Mouse (Mus musculus) kidney, adult 18-20 months (tissue): ENCODE data around the gene Sowaha.

Experiments
- DNase-seq: peaks from one replicate; pipeline ENCODE4 v3.0.0; 2021

The Sowaha gene

GRCm38 (mm10) chr11:53504376-53504775 is 24.3 kb upstream of the Sowaha start:
- DNase-seq: no peak

DNA sequence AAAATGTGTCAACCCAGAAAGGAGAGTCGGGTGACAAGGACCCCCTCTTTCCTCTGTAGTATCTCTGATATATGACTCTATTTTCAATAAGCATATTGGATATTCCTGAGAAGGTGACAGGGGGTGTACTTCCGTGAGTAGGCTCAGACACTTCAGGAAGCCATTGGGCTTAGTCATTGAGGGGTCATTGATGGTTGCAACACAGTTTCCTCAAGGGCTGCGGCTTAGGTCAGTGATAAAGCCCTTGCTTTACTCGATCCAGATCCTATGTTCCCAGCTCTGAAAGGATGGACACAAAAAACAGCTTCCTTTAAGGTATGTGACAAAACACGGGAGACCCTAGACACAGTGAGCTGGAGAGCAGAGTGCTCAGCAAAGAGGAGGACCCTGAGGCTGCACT is 23.7 kb upstream of the Sowaha start:
- no peak for DNase-seq

- no peak for DNase-seq
Measured at GRCm38 (mm10) chr11:53502039-53502765, 22.1 kb upstream of the Sowaha start.

DNA sequence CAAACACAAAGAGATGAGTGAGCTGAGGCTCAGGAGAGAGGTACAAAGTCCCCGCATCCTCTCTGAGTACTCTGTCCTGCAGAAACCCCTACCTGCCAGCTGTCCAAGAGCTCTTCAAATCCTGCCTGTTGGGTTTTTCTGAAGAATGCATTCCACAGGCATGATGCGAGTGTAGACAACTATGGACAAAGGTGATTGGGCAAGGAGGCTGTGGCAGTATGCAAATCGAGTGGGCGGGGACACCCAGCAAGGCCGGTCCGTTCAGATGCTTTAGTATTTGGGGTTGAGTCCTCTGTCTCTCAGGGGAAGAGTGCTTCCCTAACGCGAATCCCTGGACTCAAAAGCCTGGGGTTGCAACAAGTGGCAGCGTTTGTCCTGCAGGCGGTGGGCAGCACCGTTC is 20.5 kb upstream of the Sowaha start:
- no peak for DNase-seq

DNA sequence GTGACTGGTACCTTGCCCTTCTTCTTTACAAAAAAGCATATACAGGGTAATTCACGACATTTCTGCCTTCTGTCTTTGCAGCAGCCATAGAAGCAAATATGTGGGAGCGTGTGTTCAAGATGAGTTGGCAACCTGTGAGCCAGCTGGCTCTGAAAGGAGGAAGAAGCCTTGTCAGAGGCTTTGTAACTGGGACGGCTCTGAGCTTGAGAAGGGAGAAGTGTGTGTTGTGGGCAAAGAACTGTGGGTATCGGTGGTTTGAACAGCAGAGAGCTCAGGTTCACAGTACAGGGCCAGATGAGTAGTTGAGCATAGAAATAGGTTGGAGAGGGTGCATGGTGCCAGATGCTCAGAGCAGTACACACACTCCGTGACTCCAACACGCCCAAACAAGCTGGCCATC is 16.9 kb upstream of the Sowaha start:
- no peak for DNase-seq

DNA sequence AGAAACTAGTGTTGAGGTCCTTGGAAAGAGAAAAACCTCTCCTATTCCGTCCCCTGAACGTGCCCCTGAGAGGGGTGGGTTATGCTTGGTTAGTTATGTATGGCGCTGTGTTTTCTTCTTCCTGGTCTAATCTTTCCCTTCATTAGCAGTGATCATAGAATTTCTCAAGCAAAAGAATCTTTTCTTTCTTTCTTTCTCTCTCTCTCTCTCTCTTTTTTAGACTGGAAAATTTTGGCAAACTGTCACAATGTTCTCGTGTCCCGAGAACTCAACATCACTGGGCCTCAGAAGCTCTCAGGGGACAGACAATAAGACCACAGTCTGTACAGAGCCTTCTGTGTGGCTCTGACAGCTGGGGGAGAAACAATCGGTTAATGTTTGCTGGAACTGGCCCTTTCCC is 15.3 kb upstream of the Sowaha start:
- no peak for DNase-seq

DNA sequence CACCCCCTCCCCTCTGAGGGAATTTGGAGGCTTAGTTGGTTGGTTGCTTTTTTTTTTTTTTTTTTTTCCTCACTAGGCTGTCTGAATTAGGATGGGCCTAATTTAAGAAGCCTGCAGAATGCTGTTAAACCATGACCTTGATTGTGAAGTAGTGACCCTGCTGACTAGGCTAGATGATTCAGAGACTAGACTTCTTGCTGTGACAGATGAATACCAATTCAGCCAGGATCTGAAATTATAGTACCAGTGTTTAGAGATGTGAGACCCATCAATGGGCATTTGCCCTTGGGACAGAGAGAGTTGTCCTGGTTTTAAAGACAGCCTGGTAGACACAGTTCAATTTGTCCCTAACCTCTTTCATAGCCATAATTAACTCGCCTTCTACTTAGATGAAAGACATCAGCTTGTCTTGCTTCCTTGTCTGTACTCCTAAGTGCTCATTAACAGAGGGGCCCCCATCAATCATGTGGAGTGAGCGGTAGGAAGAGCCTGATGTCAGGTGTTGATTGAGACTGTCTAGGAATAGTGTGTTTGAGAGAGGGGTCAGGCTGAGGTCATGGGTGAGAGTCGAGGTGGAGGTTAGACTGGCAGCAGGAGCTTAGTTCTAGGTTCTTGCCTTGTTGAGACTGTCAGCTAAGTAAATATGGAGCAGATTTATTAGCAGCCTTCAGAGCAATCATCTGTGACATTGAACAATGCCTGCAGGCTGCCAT is 13.3 kb upstream of the Sowaha start:
- DNase-seq: no peak

DNA sequence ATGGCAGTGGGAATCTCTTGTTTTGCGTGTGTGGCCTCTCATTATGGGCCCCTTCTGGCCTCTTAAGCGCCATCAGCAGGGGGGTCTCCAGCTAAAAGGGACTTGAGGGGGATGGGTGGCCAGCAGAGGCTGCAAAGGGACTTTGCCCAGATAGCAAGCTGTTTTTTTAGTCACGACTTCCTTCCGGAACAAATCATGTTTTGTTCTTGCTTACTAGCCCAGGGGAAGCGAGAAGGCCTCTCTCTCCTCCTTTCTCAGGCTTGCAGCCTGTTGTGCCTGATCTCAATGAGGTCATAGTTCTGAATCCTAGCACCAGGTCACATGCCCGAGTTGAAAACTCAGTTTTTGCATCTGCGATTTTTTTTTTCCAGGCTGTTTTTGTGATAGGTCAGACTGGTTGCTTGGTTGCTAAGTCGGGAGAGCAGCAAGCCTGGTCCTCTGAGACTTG is 11.9 kb upstream of the Sowaha start:
- no peak for DNase-seq

- no peak for DNase-seq
Measured at GRCm38 (mm10) chr11:53489421-53489820, 9.3 kb upstream of the Sowaha start.

DNA sequence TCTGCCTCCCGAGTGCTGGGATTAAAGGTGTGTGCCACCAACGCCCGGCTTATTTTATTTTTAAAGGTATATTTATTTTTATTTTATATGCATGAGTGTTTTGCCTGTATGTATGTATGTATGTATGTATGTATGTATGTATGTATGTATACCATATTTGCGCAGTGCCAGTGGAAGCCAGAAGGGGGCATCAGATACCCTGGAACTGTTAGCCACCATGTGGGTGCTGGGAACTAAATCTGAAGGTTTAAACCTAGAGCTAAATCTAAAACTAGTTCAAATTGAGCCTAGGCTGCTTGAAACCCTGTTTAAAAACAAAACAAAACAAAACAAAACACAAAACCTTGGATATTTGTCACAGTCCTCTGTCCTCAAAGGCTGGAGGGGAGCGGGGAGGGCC is 8.9 kb upstream of the Sowaha start:
- no peak for DNase-seq

DNA sequence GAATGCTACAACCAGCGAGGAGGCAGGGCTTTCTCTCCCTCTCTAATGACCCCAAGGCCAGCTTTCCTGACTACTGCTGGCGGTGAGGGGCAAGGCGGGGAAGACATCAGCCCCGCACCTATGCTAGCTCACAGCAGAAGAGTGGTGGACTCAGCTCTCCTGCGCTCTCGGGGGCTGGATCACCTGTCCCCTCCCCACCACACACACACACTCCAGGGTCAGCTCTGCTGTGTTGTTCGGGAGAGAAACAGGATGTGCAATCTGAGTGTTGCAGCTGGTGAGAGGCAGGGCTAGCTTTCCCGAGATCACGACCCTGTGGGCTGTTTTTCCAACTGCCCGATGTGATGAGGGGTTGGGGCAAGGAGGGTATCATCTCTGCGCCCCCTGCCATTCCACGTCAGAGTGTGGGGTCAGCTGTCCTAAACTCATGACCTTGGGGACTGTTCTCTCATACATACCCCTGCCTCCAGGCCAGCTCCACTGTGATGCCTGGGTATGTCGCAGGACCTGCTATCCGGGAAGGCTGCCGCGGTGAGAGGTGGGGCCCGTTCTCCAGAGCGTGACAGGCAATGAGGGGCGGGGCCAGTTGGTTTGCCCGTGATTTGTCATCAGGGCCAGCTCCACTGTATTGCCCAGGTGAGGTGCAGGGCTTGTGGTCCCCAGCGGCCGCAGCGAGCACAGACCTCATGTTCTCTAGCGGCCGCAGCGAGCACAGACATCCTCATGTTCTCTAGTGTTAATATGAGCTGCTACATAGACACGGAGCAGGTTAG is 6.9 kb upstream of the Sowaha start:
- peak; percentile 46 for DNase-seq

- no peak for DNase-seq
Measured at GRCm38 (mm10) chr11:53486351-53486750, 6.3 kb upstream of the Sowaha start.

DNA sequence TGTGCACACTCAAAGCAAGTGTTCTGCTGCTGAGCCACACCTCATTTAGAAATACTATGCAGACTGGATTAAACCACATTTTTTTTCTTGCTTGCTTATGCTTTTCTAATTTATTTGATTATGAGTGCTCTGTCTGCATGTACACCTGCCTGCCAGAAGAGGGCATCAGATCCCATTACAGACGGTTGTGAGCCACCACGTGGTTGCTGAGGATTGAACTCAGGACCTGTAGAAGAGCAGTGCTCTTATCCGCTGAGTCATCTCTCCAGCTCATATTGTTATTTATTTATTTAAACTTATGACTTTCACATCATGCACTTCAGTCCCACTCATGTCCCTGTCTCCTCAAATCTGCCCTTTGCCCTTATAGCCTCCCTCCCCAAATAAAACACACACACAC is 5.6 kb upstream of the Sowaha start:
- no peak for DNase-seq

DNA sequence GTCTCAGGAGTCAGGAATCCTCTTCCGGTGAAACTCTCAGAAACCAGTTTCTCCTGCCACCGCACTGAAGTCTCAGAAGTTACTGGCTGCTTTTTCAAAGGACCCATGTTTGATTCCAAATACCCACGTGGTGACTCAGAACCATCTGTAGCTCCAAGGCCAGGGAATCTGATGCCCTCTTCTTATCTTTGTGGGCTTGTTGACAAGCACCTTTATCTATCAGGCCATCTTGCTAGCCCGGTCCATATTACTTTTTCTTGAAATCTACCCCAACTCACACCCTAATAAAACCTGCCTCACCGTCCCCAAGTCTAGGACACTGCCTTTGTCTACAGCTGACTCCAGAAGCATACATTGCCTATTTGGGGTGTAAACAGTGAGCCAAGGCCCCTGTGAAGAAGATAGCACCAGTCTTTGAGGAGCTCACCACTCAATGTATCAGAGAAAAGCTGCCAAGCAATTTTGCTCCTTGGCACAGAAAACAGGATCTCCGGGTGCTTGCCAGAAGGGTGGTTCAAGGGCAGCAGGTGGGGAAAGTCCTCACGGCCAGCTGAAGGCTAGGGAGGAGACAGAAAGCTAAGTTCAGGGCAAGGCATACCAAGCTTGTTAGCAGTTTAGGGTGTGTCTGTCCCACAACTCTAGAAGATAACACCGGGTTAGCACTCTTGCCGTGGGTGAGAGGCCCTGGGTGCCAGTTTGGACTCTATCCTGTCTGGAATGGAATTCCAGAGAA is 3.3 kb upstream of the Sowaha start:
- DNase-seq: no peak

DNA sequence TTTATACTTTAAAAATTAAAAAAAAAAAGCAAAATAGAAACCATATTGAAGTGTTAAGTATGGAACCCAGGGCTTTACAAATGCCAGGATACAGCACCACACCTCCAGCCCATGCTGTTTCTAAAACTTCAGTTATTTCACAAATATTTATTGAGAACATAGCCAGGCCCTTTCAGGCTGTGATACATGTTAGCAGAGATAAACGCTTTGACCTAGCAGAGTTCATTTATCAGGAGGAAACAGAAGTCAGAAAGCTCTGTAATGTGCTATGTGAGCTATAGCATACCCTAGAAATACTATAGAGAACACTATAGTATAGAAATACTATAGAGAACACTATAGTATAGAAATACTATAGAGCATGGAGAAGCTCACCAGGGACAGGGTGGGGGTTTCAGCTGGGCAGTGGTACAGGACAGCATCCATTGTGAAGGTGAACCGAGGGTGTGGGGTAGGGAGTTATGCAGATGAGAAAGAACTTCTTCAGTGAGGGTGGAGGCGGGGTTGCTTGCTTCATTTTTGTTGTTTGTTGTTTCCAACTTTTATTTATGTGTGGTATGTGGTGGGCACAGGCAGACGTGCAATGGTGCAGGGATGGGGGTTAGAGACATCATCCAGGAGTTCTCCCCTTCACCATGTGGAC is 1.1 kb upstream of the Sowaha start:
- DNase-seq: no peak

DNA sequence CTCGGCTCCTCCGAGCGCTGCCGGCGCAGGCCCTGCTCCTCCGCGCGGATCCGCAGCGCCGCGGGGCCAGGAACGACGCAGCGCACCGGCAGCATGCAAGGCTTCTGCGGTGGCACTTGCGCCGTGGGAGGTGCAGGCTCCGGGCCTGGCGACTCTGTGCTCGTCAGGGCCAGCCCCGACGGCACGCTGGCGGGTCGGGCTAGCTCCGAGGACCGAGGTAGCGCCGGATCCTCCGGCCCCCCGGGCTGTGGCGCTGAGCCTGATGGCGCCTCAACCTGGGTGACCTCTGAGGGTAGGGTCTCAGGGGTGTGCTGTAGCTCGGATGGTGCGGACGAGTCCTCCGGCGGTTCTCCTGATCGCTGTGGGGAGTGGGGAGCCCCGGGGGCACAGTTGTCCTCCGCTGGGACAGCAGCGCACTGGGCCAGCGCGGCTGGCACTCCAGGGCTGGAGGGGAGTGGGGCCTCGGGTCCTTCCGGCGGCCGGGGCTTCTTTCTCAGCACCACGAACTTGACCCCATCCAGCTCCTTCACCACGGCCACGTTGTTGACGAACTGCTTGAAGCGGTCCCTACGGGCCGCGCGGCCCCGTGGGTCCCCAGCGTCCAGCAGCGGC is 797 bp downstream of the Sowaha start:
- peak; percentile 38 for DNase-seq

DNA sequence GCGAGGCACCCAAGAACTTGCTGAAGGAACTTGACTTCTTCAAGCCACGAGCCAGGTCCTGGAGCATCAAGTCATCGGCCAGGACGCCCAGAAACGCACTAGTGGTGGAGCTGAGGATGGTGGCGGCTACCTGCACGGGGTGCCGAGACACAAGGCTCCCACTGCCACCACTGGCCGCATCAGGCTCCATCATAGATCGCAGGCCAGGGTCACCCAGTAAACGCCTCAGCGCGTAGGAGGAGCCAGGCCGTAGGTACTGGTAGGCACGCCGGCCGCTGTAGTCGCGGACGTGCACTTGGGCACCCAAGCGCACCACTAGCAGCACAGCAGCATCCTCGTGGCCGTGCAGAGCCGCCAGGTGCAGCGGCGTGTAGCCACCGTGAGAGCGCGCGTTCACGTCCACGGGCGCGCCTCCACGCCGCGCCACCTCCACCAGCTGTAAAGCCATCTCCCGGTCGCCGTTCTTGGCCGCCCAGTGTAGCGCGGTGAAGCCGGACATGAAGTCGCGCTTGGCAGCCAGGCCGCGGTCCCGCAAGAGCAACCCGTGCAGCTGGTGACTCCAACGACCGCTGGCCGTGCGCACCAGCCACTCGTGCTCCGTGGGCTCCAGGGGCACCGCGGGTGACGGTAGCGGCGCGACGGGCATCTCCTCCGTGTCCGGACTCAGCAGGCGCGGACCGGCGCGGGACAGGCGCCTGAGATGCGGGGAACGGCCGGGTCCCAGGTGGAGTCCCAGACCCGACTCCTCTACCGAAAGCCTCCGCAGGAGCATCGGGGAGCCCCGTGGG is 1.5 kb downstream of the Sowaha start:
- DNase-seq: peak; percentile 21

- no peak for DNase-seq
Measured at GRCm38 (mm10) chr11:53477833-53478232, 2.2 kb downstream of the Sowaha start.

GRCm38 (mm10) chr11:53475620-53476019 is 4.5 kb downstream of the Sowaha start:
- no peak for DNase-seq

- DNase-seq: no peak
Measured at GRCm38 (mm10) chr11:53472709-53473108, 7.4 kb downstream of the Sowaha start.

- peak; percentile 90 for DNase-seq
Measured at GRCm38 (mm10) chr11:53469968-53470695, 9.9 kb downstream of the Sowaha start, which contains the start of gene Gm9837. Gene Gm9837, minus strand, starts transcription at chr11:53470479.
